Mouse (Mus musculus) liver, adult 10 weeks (tissue): Measurements from ENCODE around the gene Slc1a3. TPM values are rescaled to one million over a fixed set of nuclear protein-coding genes. Genes with fewer than 3 reads are reported as not detected.

Experiments
- polyA plus RNA-seq: library from polyadenylated mRNA; stranded (reverse); fragments of 350-450 nt; fragmentation: Illumina TruSeq; extraction: RNeasy Lipid Tissue Mini Kit (QIAGEN cat#74804); gene quantifications from one replicate; pipeline ENCODE4 v1.2.3, GENCODE M21; 2014; ENCODE audit warnings: low read depth, low replicate concordance

Slc1a3 gene
- polyA plus RNA-seq: 0.19 TPM

DNA sequence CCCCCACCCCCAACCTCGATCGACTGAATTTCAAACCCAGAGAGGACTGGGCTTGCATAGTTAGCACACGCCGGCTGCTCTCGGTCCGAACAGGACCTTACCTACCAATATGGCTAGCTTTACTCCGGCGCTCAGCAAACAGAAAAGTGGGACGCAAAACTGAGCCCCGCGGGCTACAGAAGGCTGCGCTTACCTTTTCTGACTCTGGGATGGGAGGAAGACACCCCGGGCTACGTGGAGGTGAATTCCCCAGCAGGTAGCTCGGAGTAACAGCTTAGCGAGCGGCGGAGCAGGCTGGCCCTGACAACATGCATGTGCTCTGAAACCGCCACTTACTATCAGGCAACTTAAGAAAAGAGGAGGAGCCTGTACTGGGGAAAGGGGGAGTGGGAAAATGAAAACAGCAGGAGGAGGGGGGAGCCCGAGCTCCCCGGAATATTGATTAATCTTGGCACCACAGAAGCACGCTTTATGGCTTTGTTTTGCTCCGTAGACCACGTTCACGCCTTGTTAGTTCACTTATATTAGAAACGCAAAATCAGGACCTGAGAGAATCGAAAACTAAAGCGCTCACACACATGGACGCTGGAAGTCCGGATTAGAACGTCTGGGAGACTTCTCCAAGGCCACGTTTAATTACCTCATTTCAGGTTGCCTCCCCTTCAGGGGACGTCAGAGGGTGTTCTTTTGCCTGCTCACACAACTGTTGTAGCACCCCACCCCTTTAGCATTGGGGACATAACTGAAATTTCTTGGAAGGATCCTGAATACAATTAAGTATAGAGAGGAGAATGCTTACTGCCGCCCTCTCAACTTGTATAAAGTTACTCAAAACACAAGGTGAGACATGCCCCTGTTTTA, at the start of gene Slc1a3:
Gene Slc1a3, minus strand, starts transcription at position 619 of the 861 bp plus-strand sequence.

Other genes starting within 250 kb of the Slc1a3 start
- not detected for gene Gm2310, start 190.8 kb downstream of the Slc1a3 start, polyA plus RNA-seq